Mouse (Mus musculus): ENCODE data around the gene Gpr179.
A peak's percentile ranks its signal among the peaks of the same experiment; 100 is the strongest.
"Not testable (repeated sequence)": the region's sequence is repeated elsewhere in the genome, so short reads cannot be mapped to it uniquely, and the experiment has no call there.

Gene Gpr179

DNA sequence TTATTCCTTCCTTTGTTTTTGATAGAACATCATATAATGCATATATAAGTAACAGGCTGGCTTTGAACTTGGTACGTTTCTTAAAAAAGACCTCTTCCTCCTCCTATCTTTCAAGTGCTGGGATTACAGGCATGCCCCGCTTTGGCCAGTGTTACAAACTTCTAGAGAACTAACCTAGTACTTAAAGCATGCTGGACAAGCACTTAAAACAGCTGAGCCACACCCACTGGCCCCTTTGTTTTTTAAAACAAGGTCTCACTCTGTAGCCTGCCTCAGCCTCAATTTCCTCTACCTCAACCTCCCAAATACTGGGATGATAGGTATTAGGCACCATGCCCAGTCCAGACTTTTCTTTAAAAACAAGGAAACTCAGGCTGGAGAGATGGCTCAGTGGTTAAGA, 2.8 kb upstream of the Gpr179 start:
- no peak for DNase-seq

DNA sequence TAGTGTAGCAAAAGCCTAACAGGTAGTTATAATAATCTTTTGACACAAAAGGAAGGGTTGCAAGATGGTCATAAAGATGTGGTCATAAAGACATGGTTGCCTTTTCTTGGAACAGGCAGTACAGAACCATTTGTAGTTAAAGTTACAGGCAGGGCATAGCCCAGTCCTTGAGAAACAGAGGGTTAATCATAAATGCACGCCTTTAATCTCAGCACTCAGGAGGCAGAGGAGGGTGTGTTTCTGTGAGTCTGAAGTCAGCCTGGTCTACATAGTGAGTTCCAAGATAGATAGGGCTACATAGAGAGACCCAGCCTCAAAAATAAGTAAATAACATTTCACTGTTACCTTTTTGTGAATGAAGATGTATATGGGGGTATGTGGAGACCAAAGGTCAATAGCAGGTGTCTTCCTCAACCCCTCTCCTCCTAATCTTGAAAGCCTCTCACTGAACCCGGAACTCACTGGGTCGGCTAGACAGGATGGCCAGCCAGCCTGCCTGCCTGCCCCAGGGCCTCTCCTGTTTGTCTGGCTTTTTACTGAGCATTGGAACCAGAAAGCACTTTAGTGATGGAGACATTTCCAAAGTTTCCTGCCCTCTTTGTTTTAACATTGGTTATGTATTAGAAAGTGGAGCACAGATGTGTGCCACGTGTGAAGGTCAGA, 1.2 kb upstream of the Gpr179 start:
- DNase-seq = no peak

DNA sequence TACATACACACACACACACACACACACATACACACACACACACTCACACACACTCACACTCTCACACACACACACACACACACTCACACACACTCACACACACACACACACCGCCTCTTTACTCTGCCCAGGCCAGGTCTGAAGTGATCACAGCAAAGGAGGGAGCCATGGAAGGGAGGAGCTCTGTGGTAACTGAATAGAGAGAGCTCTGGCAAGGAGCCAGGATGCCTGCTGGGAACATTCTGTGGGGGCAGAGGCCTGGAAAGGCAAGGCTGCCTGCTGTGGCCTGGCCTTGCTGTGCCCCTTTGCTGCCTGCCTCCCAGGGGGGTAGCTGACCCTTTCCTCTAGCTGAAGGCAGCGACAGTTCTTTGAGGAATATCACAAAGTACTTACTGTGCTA, 1.8 kb downstream of the Gpr179 start:
- DNase-seq = peak; percentile 65

DNA sequence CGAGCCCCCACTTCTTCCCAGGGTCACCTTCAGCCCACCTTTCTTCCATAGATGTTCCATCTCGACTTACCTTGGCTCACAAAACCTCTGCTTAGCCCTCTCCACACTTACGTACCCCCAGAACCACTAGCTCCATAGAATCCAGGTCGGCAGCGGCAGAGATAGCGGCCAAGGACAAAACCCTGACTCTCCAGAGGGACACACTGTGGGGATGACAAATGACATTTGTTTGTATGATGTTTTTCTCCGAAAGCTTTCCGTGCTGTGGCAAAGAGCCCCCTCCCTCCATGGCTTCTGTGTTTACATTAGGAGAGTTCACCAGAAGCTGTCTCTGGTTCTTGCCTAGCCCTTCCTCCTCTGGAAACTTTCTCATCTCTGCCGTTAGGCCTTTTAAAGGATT, 4.6 kb downstream of the Gpr179 start:
- DNase-seq = no peak

DNA sequence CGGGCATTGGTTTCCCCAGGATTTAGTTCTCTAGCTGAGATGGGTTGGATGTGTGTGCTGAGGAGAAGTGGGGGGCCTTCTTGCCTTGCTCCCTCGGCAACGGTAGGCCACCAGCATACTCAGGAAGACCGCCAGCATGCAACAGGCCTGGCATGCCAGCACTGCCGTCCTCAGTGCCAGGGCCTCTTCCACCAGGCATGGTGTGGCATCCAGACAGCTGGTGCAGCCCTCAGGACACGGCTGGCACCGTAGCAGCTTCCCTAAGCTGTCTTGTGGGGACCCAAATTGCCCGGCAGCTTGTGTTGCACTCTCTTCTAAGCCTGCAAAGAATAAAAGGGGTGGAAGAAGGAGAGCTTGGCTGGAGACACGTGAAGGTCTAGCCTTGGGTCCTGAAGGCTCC, 5.5 kb downstream of the Gpr179 start:
- DNase-seq = peak; percentile 56

DNA sequence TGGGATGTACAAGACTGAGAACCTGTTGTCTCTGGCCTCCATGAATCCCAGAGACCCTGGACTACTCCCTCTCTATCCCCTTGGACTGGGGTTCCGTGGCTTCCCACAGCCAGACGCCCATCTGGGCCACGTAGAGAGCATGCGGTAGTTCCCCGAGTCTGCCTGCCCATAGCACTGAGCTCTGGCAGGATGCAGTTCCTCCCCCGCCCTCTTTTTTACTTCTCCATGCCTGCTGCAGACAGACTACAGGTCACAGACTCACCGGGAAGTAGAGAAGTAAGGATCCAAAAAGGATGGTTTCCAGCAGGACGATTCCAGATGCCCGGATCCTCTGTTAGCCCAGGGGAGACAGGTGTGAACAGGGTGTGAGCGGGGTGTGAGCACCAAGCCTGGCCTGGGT, 6.4 kb downstream of the Gpr179 start:
- DNase-seq = no peak

DNA sequence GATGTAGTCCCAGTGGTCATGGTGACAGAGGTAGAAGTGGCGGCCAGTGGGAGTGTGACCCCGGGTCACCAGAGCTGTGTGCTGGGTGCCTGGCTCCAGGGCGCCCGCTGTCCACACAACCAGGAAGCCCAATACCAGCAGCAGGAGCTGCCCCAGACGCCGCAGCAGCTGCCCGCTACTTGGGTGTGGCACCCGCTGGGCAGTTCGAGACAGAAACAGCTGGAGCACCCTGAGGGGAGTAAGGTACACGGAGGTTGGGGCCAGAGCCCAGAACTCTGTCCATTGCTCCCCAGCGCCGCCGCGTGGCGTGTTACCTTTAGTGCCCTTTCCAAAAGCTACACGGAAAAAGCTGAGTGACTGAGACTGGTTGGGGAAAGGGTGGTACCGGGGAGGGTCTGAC, 8.3 kb downstream of the Gpr179 start:
- DNase-seq = no peak

DNA sequence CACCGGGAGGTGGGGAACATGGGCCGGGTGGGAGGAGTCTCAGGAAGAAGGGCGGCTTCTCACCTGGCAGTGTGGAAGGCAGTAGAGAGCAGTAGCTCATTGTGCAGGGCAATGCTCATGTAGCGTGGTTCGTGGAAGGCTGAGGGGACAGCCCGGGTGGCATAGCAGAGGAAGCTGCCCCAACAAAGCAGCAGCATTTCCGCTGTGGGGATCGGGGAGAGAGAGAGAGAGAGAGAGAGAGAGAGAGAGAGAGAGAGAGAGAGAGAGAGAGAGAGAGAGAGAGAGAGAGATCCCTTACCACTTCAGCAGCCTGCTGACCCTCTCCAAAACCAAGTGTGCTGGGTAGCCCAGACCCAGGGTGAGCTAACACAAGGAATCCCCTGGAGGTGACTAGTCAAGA, 8.7 kb downstream of the Gpr179 start:
- no peak for DNase-seq

DNA sequence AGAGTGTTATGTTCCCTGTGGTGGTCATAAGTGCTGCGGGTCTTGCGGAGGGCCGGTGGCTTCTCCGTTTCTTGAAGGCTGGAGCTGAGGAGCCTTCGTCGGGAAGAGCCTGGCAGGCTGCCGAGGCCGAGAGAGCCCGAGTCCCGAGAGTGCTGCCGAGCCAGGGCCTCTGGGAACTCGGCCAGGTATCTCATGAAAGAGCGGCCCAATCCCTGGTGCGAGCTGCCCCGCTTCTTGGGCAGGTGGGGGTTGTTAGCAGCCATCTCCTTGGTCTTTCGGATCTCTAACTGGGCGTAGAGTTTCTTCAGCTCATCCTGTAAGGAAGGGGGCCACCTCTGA, 12.9 kb downstream of the Gpr179 start:
- peak; percentile 71 for DNase-seq

DNA sequence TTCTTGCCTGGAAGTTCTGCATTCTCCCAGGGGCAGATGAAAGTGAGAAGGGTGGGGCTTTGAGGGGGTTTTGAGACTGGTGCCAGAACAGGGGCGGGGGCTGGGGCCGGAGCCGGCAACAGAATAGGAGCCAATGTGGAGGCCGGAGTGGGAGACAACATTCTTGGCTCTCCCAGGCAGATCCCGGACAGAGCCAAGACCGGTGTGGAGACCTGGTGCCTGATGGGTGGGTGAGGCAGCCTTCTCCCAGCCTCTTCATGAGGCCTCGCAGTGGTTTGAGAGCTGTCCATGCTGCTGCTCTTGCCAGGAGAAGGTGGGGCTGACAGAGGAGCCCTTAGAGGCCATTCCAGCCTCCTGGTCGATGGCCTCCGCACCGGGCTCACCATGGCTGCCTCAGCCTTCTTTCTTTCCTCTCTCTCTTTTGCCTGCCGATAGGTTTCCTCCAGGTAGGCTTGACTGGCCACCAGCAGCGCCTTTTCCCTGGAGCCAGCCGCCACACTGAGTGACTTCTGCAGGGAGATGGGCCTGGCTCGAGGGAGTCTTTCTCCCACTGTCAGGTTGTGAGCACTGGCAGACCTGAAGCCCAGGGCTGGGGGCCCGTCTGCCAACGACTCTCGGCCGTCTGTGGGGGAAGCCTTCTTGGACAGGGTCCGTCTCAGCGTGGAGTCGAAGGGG, 13.4 kb downstream of the Gpr179 start:
- DNase-seq = no peak

DNA sequence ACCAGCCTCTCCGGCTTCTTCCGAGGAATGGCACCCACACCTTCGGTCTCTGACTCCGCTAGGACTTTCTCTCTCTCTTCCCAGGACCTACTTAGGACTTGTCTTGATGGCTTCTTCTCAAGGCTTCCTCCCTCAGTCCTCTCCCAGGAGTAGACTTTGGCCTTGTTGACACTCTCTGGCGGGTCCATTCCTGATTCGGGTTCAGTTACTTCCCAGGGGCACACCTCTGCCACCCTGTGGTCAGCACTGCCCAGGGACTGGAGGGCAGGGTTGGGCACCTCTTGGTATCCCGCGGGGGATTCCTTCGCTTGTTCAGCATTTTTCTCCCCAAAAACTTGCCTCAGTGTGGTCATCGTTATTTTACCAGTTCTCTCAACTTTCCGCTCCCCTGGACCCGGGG, 14.5 kb downstream of the Gpr179 start:
- DNase-seq = no peak

DNA sequence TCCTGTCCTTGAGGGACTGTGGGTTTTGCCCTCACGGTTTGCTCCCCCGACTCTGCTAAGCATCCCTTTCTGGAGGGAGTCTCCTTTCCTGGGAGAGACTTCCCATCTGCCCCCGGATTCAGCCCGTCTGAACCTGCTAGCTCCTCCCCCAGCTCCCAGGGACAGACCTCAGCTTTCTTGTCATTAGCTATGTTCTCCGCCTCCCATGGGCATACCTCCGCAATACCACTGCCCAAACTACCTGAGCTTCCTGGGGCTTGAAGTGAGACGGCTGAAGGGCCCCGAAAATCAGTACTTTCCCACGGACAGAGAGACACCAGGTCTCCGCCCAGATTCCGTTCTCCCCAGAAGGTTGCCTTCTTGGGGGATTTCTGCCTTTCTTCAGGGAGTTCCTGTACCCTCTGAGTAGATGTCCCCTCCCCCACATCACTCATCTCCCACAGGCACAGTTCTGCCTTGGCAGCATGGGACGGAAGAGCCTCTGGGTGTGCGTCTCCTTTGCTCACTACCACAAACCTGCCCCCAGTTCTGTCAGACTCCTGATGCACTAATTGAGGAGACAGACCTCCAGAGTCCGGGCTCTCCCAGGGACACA, 15.0 kb downstream of the Gpr179 start:
- DNase-seq = no peak

DNA sequence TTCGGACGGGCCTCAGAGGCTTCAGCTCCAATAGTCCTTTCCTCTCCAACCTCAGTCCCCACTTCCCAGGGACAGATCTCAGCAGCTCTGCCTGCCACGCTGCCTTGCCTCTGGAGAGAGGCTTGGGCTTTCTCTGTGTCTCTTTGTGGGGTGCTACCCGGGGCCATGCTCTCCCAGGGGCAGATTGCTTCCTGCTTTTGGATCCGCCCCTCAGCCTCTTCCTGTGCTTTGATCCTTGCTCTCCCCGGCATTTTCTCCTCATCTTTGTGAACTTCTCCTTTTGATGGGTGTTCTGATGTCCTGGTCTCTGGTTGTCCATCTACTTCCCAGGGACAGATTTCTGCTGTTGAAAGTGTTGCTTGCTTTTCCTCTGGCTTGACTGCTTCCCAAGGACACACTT, 15.6 kb downstream of the Gpr179 start:
- no peak for DNase-seq

DNA sequence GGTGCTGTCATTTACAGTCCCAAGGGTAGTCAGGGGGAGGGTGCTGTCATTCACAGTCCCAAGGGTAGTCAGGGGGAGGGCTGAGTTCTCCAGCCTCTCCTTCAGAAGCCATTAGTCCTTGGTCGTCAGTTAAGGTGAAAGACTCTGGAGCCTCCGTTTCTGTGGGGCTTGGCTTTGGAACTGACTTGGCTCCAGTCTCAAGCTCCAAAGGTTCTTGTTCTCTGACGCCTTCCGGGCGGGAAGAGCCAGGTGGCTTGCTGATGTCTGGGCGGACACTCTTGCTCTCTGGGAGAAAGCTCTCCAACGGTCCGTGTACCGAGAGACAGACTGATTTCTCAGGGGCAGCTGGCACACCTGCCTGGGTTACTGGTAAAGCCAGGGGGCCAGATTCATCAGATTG, 17.5 kb downstream of the Gpr179 start:
- DNase-seq = no peak

DNA sequence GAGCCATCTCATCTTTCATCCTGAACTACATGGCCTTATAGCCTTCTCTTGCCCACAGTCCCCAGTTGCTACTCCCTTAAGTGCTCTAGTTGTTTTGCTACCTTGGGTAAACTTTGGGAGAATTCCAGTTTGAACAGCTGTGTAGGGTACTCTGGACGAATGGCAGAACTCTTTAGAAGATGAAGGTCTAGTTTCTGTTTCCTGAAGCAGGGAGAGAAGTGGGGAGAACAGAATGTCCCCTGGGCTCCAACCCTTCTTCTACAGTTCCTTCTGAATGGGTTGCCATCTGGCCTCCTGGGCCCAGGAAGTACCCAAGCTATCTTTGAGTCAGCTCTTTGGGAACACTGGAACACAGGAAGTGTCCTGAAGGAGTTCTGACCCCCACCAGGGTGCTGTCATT, 18.0 kb downstream of the Gpr179 start:
- DNase-seq = no peak

DNA sequence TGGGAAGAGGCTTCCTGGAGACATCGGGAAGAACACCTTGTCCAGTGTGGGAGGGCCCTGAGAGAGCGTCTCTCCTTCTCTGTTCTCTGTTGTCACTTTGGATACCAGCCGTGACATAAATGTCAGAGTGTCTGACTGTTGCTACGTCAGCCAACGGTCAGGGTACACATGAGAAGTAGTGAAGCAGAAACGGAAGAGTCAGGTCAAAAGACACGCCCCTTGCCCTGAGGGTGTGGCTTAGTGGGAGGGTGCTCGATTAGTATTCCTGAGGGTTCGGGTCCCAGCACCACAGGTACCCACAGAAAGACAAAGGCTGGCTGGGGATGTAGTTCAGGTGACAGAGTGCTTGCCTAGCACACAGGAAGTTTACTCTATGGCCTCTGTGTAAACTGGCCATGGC, 18.8 kb downstream of the Gpr179 start:
- no peak for DNase-seq

DNA sequence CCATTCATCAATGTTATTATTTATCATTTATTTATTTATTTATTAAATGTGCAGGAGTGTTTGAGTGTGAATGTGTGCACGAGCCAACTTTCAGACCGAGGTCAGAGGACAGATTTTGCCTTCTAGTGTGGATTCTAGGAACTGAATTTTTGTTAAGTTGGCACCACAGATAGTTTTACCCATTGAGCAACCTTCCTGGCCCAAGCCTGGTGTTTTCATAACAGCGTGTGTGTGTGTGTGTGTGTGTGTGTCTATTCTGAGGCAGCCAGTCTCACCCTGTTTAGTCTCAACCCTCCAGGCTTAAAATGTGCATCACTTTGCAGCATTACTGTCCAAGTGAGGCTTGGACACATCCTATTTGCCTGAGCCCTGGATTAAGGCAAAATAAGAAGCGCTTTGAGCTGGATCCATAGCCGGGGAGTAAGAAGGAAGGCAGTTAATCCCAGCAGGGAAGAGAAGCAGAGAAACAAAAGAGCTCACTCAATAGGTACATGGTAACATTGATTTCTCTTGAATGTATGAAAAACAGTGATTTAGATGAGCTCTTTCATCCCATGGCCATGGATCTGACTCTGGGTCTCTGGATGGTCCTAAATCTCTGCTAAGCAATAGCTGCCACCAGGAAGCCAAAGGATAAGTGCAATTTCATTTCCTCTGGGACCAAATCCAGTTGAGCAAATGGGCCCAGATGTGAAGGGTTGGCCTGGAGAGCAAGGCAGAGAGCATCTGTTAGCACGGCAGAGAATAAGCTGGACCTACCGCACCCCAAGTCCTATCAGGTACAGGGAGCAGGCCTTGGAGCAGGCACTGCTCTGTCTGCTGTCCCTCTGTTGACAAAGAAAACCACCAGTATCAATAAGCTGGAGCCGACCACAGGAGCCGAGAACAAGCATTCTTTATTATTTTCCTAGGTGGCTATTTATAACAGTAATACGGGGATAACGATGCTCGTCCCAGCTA, 20.4 kb downstream of the Gpr179 start:
- DNase-seq = no peak

DNA sequence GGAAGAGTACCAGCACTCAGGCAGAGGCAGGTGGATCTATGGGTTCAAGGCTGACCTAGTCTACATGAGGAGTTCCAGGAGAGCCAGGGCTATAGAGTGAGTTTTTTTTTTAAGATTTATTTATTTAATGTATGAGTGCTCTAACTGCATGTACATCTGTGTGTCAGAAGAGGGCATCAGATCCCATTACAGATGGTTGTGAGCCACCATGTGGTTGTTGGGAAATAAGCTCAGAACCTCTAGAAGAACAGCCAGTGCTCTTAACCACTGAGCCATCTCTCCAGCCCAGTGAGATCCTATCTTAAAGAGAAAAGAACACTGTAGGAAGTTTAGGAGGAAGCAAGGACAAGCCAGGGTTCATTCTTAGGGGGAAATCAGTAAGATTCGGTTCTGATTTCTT, 21.6 kb downstream of the Gpr179 start:
- DNase-seq = no peak

DNA sequence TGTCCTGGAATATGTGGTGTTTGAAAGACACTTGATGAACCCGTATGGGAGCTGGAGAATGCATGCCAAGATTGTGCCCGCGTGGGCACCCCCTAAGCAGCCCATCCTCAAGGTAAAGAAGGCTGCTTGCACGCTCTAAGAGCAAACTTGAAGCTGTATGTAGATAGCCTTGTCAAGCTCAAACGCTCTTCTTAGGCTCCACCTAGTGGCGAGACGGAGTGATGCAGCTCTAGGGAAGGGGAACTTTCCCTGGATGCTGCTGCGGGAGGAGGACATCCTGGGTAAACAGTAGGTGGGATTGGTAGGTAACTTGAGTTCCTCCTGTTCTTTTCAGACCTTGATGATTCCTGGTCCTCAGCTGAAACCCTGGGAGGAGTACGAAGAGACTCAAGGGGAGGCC, 23.7 kb downstream of the Gpr179 start:
- peak; percentile 53 for DNase-seq

DNA sequence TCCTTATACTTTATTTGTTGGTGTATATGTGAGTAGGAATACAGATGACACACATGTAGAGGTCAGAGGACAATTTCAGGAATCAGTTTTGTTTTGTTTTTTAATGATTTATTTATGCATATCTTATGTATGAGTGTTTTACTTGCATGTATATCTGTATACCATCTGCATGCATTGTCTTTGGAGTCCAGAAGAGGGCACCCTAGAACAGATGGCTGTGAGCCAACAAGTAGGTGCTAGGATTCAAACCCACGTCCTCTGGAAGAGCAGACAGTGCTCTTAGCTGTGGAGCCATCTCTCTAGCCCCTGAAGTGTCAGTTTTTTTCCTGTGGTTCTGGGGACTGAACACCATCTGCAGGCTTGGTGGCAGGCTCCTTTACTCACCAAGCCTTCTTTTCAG, 26.7 kb downstream of the Gpr179 start:
- no peak for DNase-seq

DNA sequence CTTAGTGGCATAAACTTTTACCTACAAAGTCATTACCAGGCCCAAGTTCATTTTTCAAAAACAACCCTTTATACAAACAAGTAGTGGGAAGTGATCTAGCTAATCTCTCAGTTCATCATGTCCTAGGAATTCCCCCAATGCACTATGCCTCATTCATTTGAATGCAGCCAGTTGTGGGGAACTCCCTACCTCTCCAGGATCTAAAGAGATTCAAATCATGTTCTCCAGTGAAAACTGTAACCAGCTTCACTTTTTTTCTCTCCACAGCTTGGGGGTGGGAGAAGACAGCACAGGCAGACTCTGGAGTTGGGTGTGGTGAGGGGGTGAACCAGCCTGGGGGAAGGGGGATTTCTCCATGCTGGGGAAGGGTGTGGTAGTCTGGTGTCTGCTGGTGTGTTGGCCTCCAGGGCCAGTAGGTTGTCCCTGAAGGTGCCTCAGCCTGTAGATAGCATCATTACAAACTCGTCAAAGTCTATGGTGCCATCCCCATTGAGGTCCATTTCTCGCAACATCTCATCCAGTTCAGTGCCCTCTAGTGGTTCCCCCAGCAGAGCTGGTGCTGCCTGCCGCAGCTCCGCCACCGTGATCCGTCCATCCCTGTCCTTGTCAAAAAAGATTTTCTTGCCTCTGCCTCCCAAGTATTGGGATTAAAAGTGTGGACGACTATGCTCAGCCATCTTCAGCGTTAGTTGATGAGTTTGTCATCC, 29.8 kb downstream of the Gpr179 start:
- DNase-seq = not testable (repeated sequence)

DNA sequence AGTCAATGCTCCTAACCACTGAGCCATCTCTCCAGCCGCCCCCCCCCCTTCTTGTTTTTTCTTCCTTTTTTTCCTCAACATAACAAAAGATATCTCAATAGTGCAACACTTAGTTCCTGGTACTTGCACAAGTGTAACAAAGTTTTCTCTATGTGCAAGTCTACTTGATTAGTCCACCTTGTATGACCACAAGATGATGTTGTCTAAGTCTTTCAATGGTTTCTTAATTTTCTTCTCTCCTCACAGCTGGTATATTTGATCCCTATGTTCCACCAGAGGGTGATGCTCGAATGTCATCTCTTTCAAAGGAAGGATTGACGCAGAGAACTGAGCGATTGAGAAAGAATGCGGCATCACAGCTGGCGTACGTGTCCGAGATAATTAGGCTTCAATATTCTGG, 30.7 kb downstream of the Gpr179 start:
- no peak for DNase-seq
